Mouse (Mus musculus): ENCODE results near the gene Disp1.

DNA sequence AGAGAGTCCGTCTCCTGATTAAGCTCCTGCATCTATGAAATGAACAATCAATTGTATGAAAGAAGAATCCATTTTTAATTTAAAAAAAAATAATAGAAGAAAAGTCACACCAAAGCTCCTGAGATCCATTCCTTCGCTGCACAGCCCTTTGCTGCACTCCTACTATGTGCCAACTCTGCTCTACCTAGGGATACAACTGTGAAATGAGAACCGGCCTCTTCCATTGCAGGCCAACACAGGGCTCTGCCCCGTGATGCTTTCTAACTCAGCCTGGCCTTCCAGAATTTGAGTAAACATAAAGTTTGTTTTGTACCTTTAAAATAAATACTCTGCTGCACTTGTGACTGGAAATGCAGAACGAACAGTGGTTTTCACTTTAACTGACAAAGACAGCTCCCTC is 42.0 kb downstream of the Disp1 start:
- TF ChIP-seq CTCF (IDR thresholded peaks at IDR 0.05; ENCODE audit: low read depth, low read length) = no peak
- no peak for TF ChIP-seq POLR2A (IDR thresholded peaks at IDR 0.05; ENCODE audit: extremely low read depth, insufficient read depth, low read length)
